Mouse (Mus musculus) large intestine, adult 2 months (tissue): ENCODE data around the gene Hnrnph3. TPM values are rescaled to one million over a fixed set of nuclear protein-coding genes. Genes with fewer than 3 reads are reported as not detected.

Experiments
- DNase-seq: peaks from one replicate; pipeline ENCODE4 v3.0.0-alpha.2; 2012; ENCODE audit warnings: low read depth, low spot score
- WGBS: fragments of 180-500 bp; shearing (Covaris S2); methylation state at CpG from one replicate; pipeline ENCODE4 v1.1.7; 2018; 5-methylcytosine and 5-hydroxymethylcytosine counted together
- polyA plus RNA-seq: library from polyadenylated mRNA; depleted of rRNA; stranded (reverse); fragments of >200 nt; gene quantifications from 2 replicates; pipeline ENCODE4 v1.2.3, GENCODE M21; 2012; rRNA removed

The Hnrnph3 gene
- polyA plus RNA-seq, 1 experiment = 7.3 TPM

DNA sequence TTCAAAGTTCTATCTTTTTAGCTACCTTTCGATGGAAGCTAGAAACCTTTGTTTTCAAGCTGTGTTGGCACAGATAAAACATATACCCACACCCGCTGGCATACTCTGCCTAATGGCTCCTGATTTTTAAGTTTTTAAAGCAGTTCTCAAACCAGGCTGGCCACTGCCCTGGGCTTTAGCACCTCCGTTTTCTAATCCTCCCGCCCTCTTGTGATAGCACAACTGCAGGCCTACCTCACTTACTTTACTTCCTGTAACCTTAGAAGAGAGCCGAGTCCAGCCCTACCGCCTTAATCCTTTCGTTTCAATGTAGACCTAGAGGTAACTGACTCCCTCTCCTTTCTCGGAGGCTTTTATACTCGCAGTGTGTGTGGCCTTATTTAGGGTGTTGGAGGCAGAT is 20.8 kb downstream of the Hnrnph3 start:
- DNase-seq = no peak
- 81% methylated on average over 9 of the region's 9 CpGs for WGBS

- 78% methylated on average over 9 of the region's 9 CpGs for WGBS
- no peak for DNase-seq
Observed at GRCm38 (mm10) chr10:63000584-63000983, 23.4 kb downstream of the Hnrnph3 start.

GRCm38 (mm10) chr10:62993991-62994390 is 30.0 kb downstream of the Hnrnph3 start:
- WGBS = 50% methylated on average over 6 of the region's 9 CpGs
- DNase-seq = no peak

GRCm38 (mm10) chr10:62990636-62991035 is 33.4 kb downstream of the Hnrnph3 start:
- WGBS = 96% methylated on average over 15 of the region's 15 CpGs

DNA sequence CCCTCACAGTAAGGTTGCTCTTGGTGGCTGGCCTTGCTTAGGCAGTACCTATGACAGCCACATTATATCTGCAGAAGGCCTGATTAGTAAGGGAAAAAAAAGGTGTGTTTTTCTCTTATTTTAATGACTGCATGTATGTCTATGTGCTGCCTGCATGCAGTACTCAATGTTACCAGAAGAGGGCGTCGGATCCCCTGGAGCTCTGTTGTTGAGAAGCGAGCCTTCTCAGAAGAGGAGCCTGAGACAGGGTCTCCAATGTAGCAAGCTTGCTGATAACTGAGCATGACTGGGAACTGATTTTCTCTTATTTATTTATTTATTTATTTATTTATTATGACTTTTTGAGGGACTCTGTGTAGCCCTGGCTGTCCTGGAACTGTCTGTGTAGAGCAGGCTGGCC is 36.7 kb downstream of the Hnrnph3 start:
- WGBS = 33% methylated on average over 3 of the region's 3 CpGs
- no peak for DNase-seq

More at GRCm38 (mm10) chr10:62990636-62991035, 33.4 kb downstream of the Hnrnph3 start:
- no peak for DNase-seq

DNA sequence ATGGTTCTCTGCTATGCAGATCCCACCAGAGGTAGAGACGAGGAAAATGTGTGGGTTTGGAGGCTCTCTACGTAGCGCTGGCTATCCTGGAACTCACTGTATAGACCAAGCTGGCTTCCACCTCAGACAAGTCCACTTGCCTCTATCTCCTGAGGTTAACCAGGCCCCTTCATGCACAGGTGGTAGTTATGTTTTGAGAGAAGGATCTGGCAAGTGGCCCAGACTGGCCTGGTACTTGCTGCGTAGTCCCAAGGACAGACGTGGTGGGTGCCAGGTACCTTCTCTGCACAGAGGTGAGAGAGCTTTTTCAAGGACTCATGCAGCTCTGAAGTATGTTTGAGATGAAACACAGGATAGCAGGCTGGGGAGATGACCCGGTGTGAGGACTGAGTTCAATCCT is 39.5 kb downstream of the Hnrnph3 start:
- no peak for DNase-seq
- WGBS = 75% methylated on average over 6 of the region's 6 CpGs

DNA sequence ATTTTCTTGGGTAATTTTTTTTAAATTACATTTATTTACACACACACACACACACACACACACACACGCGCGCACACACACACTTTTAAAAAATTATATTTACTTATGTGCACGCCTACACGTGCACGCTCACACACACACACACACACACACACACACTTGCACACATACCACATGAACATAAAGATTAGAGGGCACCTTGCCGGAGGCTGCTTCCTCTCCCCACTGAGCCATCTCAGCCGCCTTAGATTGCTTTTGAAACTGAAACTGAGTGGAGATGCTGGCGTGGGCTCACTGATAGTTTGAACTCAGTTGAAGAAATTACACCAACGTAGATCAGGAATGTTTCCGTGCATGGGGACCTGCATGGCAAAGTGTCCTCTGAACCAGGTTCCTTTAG is 39.9 kb downstream of the Hnrnph3 start:
- no peak for DNase-seq
- 66% methylated on average over 11 of the region's 11 CpGs for WGBS

GRCm38 (mm10) chr10:62980039-62980954 is 43.7 kb downstream of the Hnrnph3 start, which contains the start of gene Rufy2:
Rufy2 (plus strand) TSS chr10:62980223.
- no peak for DNase-seq
- under 1% methylated on average over 77 of the region's 77 CpGs for WGBS

GRCm38 (mm10) chr10:62979667-62980038 is 44.4 kb downstream of the Hnrnph3 start:
- DNase-seq = no peak
- 13% methylated on average over 10 of the region's 10 CpGs for WGBS

GRCm38 (mm10) chr10:62971821-62972220 is 52.2 kb downstream of the Hnrnph3 start:
- no peak for DNase-seq

GRCm38 (mm10) chr10:62966291-62966690 is 57.7 kb downstream of the Hnrnph3 start:
- WGBS = 93% methylated on average over 15 of the region's 15 CpGs
- DNase-seq = no peak

More at GRCm38 (mm10) chr10:62971821-62972220, 52.2 kb downstream of the Hnrnph3 start:
- WGBS = 30% methylated on average over 16 of the region's 16 CpGs

DNA sequence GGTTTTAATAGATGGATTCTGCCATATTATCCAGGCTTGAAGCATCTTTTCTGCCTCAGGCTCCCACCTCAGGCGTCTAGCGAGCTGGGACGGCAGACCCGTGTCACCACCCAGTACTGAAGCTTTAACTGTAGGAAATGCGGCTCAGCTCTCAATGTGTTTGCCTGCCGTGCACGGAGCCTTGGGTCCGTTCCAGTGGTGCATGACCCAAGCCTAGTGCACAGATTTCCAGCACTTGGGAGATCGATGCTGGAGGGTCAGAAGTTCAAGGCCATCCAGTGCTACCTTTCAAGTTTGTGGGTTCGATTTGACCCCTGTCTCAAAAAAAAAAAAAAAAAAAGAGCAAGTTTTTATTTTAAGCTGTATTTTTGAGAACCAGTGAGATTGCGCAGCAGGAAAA is 58.2 kb downstream of the Hnrnph3 start:
- no peak for DNase-seq
- WGBS = 93% methylated on average over 11 of the region's 11 CpGs

Other genes with a start within 250 kb of the Hnrnph3 start
- gene Ccar1, start 231.9 kb downstream of the Hnrnph3 start, polyA plus RNA-seq = 29.9 and 80.4 TPM in 2 replicates
- 0.29 and 0.53 TPM in 2 replicates for gene Tet1, start 115.2 kb downstream of the Hnrnph3 start, polyA plus RNA-seq
- gene Slc25a16, start 103.6 kb downstream of the Hnrnph3 start, polyA plus RNA-seq = 12.1 and 21.8 TPM in 2 replicates
- gene Dna2, start 77.2 kb downstream of the Hnrnph3 start, polyA plus RNA-seq = 6.2 and 8.9 TPM in 2 replicates
- 1.5 and 2.3 TPM in 2 replicates for gene Rufy2, start 44.0 kb downstream of the Hnrnph3 start, polyA plus RNA-seq
- gene Pbld2, start 98 bp upstream of the Hnrnph3 start, polyA plus RNA-seq = 26.0 and 43.5 TPM in 2 replicates
- gene Pbld1, start 35.9 kb upstream of the Hnrnph3 start, polyA plus RNA-seq = 2.2 and 2.8 TPM in 2 replicates
- gene Atoh7, start 75.4 kb upstream of the Hnrnph3 start, polyA plus RNA-seq = not detected in 2 replicates
- gene Mypn, start 179.7 kb upstream of the Hnrnph3 start, polyA plus RNA-seq = 0.12 and 0.16 TPM in 2 replicates
- gene Herc4, start 219.6 kb upstream of the Hnrnph3 start, polyA plus RNA-seq = 15.6 and 17.7 TPM in 2 replicates